Mouse (Mus musculus) kidney, adult 2 months (tissue): Measurements from ENCODE around the gene Frrs1l. TPM values are rescaled to one million over a fixed set of nuclear protein-coding genes. Genes with fewer than 3 reads are reported as not detected.
A peak's percentile ranks its signal among the peaks of the same experiment; 100 is the strongest.

Source experiments
- DNase-seq: peaks from one replicate; pipeline ENCODE4 v3.0.0; 2021
- H3K27ac ChIP-seq: fragments of 200-500 bp; 2 replicates; pipeline ENCODE4 v1.5.1; 2012; ENCODE audit warnings: low read depth, low read length, control low read depth, inconsistent platforms; ENCODE audit not compliant: insufficient read depth
- H3K27me3 ChIP-seq: fragments of 200-500 bp; replicated peaks from 2 replicates; pipeline ENCODE4 v1.6.1; 2012; ENCODE audit warnings: mild to moderate bottlenecking, moderate library complexity, low read length, inconsistent platforms; ENCODE audit not compliant: control insufficient read depth, insufficient read depth
- H3K36me3 ChIP-seq: fragments of 200-500 bp; 2 replicates; pipeline ENCODE4 v1.6.1; 2012; ENCODE audit warnings: mild to moderate bottlenecking, moderate library complexity, low read length, inconsistent platforms; ENCODE audit not compliant: control insufficient read depth, insufficient read depth
- H3K4me1 ChIP-seq: fragments of 200-500 bp; 2 replicates; pipeline ENCODE4 v1.6.1; 2011; ENCODE audit warnings: low read length; ENCODE audit not compliant: control insufficient read depth, insufficient read depth
- H3K4me3 ChIP-seq: fragments of 200-500 bp; 2 replicates; pipeline ENCODE4 v1.5.1; 2011; ENCODE audit warnings: mild to moderate bottlenecking, low read depth, low read length, control low read depth; ENCODE audit not compliant: insufficient read depth
- CTCF ChIP-seq: fragments of 200-500 bp; conservative IDR thresholded peaks from 2 replicates; pipeline ENCODE4 v1.5.1; 2011; ENCODE audit warnings: low read depth, mild to moderate bottlenecking, control low read depth, low read length, moderate library complexity, mixed read lengths; ENCODE audit not compliant: insufficient read depth, insufficient read length
- POLR2A ChIP-seq: fragments of 200-500 bp; IDR thresholded peaks from one replicate; pipeline ENCODE4 v1.6.1; 2011; ENCODE audit warnings: low read depth, low read length, control low read depth
- WGBS: fragments of 180-500 bp; shearing (Covaris S2); methylation state at CpG from one replicate; pipeline ENCODE4 v1.1.7; 2018; 5-methylcytosine and 5-hydroxymethylcytosine counted together
- polyA plus RNA-seq: library from polyadenylated mRNA; depleted of rRNA; stranded (reverse); fragments of >200 nt; gene quantifications from 2 replicates; pipeline ENCODE4 v1.2.3, GENCODE M21; 2012

Gene Frrs1l
- polyA plus RNA-seq, 1 experiment, result 0.02 TPM

- DNase-seq, result no peak
- Histone ChIP-seq H3K27me3 (no peaks in the 10 kb centered on the region), H3K36me3 (no peaks in the 10 kb centered on the region), H3K4me3 (no peak overlapping the region), H3K27ac (no peak overlapping the region), H3K4me1 (no peaks in the 10 kb centered on the region)
- TF ChIP-seq CTCF (no peak; the same call in 1 of the 2 replicates), POLR2A (no peak)
- WGBS, result 93% methylated on average over 3 of the region's 3 CpGs
Observed at GRCm38 (mm10) chr4:57021288-57021687, 31.1 kb upstream of the Frrs1l start.

GRCm38 (mm10) chr4:57017229-57017628 lies 27.0 kb upstream of the Frrs1l start:
- no peaks in the 10 kb centered on the region for H3K27me3 ChIP-seq
- H3K4me1 ChIP-seq, result no peaks in the 10 kb centered on the region
- peak; percentile 62 for DNase-seq
- H3K4me3 ChIP-seq, result no peak overlapping the region
- 30% methylated on average over 5 of the region's 5 CpGs for WGBS
- H3K36me3 ChIP-seq, result no peaks in the 10 kb centered on the region
- no peak overlapping the region for H3K27ac ChIP-seq
- no peak for TF ChIP-seq POLR2A
- peak; percentile 84 for TF ChIP-seq CTCF

GRCm38 (mm10) chr4:57016366-57017171 lies 26.4 kb upstream of the Frrs1l start:
- H3K27ac ChIP-seq, result no peak overlapping the region
- no peak overlapping the region for H3K4me3 ChIP-seq
- H3K4me1 ChIP-seq, result no peaks in the 10 kb centered on the region
- TF ChIP-seq CTCF, result no peak
- no peak for TF ChIP-seq POLR2A
- no peaks in the 10 kb centered on the region for H3K36me3 ChIP-seq
- WGBS, result 55% methylated on average over 18 of the region's 18 CpGs
- no peaks in the 10 kb centered on the region for H3K27me3 ChIP-seq
- no peak for DNase-seq

DNA sequence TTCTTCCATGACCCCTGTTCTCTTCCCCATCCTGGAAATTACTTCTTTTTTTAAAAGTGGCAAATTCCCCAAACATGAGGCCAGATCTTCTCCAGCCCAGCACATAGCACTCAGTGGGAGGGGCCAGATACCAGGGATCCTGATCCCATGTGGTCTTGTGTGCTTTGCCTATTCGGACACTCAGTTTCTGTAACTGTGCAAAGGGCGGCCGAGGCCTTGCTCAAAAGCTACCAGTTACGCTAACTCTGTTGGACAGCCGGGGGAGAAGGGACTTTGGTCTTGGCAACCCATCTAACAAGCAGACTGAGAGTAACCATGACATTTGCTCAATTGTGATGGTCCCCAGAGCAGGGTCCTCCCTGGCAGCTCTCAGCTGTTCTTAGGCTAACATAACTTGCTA lies 24.8 kb upstream of the Frrs1l start:
- TF ChIP-seq CTCF (no peak), POLR2A (no peak)
- no peak for DNase-seq
- no peaks in the 10 kb centered on the region for H3K27me3 ChIP-seq
- 80% methylated on average over 5 of the region's 5 CpGs for WGBS
- no peaks in the 10 kb centered on the region for H3K36me3 ChIP-seq
- no peak overlapping the region for H3K27ac ChIP-seq
- no peaks in the 10 kb centered on the region for H3K4me1 ChIP-seq
- H3K4me3 ChIP-seq, result no peak overlapping the region

DNA sequence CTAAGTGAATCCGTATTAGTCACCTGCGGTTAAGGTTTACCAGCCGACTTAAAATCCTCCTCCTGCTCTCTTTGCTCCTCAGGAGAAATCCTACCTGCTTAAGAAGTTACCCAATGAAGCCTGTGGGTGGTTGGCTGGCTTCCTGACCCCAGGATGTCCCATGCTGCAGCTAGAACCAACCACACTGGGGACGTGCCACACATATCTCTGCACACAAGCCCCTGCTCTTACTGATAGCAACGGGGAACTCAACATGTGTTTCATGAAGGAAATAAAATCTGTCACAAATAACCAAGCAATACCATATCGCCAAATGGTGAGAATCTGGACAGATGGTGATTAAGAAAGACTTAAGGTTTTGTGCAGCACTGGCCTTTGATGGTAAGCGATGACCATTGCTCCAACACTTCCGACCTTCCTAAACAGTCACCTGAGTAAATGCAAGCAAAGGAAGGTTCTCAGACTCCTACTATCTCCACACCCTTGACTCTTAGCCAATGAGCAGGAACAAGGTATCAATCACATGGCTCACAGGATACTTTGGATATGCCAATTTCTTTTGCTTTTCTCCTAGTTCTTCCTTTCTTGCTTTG lies 21.4 kb upstream of the Frrs1l start:
- Histone ChIP-seq H3K27me3 (no peaks in the 10 kb centered on the region), H3K4me1 (no peaks in the 10 kb centered on the region), H3K36me3 (no peaks in the 10 kb centered on the region), H3K27ac (no peak overlapping the region), H3K4me3 (no peak overlapping the region)
- DNase-seq, result no peak
- WGBS, result 68% methylated on average over 8 of the region's 8 CpGs
- no peak for TF ChIP-seq CTCF
- no peak for TF ChIP-seq POLR2A

DNA sequence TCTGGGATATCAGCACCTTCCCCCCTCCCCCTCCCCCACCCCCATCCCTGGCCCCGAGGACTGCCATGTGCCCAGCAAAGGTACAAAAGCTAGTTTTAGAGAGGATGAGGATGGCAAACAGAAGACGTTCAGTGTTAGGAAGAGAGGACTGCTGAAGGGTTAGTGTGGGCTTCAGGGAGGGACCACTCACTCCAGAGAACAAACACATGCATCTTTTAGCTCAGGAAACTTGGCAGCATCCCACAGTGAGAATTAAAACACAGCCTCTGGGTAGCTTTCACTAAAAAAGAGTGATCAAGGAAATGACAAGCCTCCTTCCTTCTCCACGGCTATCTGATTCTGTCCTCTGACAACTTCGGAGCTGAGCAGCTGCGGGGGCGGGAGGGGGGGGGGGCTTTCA lies 20.7 kb upstream of the Frrs1l start:
- no peak overlapping the region for H3K27ac ChIP-seq
- 13% methylated on average over 6 of the region's 6 CpGs for WGBS
- H3K36me3 ChIP-seq, result no peaks in the 10 kb centered on the region
- TF ChIP-seq POLR2A (no peak), CTCF (no peak)
- no peak for DNase-seq
- H3K4me3 ChIP-seq, result no peak overlapping the region
- H3K27me3 ChIP-seq, result no peaks in the 10 kb centered on the region
- no peaks in the 10 kb centered on the region for H3K4me1 ChIP-seq

GRCm38 (mm10) chr4:57010425-57010824 lies 20.2 kb upstream of the Frrs1l start:
- Histone ChIP-seq H3K4me3 (no peak overlapping the region), H3K4me1 (no peaks in the 10 kb centered on the region), H3K27ac (no peak overlapping the region), H3K27me3 (no peaks in the 10 kb centered on the region), H3K36me3 (no peaks in the 10 kb centered on the region)
- no peak for DNase-seq
- WGBS, result 64% methylated on average over 5 of the region's 5 CpGs
- no peak for TF ChIP-seq CTCF
- TF ChIP-seq POLR2A, result no peak

- no peak overlapping the region for H3K27ac ChIP-seq
- no peaks in the 10 kb centered on the region for H3K4me1 ChIP-seq
- H3K4me3 ChIP-seq, result no peak overlapping the region
- DNase-seq, result no peak
- WGBS, result 79% methylated on average over 9 of the region's 9 CpGs
- TF ChIP-seq CTCF (no peak), POLR2A (no peak)
- no peaks in the 10 kb centered on the region for H3K27me3 ChIP-seq
- no peaks in the 10 kb centered on the region for H3K36me3 ChIP-seq
Observed at GRCm38 (mm10) chr4:57007717-57008116, 17.5 kb upstream of the Frrs1l start.
